Mouse (Mus musculus) CH12.LX (cell line): ENCODE data around the gene Ccnd3. TPM values are rescaled to one million over a fixed set of nuclear protein-coding genes. Genes with fewer than 3 reads are reported as not detected.

Experiments used
- DNase-seq: peaks from one replicate; pipeline ENCODE4 v3.0.0-alpha.2; 2013; ENCODE audit errors: extremely low read depth
- H3K27ac ChIP-seq: 2 replicates; pipeline ENCODE4 v1.5.1; 2012; ENCODE audit warnings: low read depth, mild to moderate bottlenecking, control low read depth, moderate library complexity; ENCODE audit not compliant: insufficient read depth
- H3K27me3 ChIP-seq: replicated peaks from 2 replicates; pipeline ENCODE3; 2012; ENCODE audit warnings: inconsistent platforms
- H3K36me3 ChIP-seq, 2 experiments: replicated peaks in 1 of 2; 2 replicates each; pipeline versions ENCODE3 to v1.6.1; 2012; ENCODE audit warnings: inconsistent platforms in 1 of 2, low read length in 1 of 2, mild to moderate bottlenecking in 1 of 2, mixed read lengths in 1 of 2, moderate library complexity in 1 of 2; ENCODE audit not compliant: control insufficient read depth in 1 of 2, insufficient read depth in 1 of 2
- H3K4me1 ChIP-seq, 2 experiments: 2 replicates each; pipeline ENCODE4 v1.6.1; 2012; ENCODE audit warnings: inconsistent platforms in 1 of 2, moderate library complexity in 1 of 2; ENCODE audit not compliant: insufficient read depth in 2 of 2, control insufficient read depth in 1 of 2
- H3K4me2 ChIP-seq: 2 replicates; pipeline ENCODE4 v1.6.1; 2012; ENCODE audit warnings: low read depth, mild to moderate bottlenecking, control low read depth; ENCODE audit not compliant: poor library complexity, insufficient read depth, severe bottlenecking
- H3K4me3 ChIP-seq, 3 experiments: fragments of 150-350 bp in 1 of 3; sonication (generic) in 1 of 3; replicated peaks in 1 of 3; 2 replicates each; pipeline versions ENCODE3 to v1.5.1; 2011 to 2012; ENCODE audit warnings: low read depth in 2 of 3, low read length in 2 of 3, mild to moderate bottlenecking in 2 of 3, moderate library complexity in 2 of 3, control low read depth in 1 of 3, improper control_type of control experiment in 1 of 3, inconsistent platforms in 1 of 3, mixed read lengths in 1 of 3; ENCODE audit not compliant: poor library complexity in 1 of 3
- H3K79me2 ChIP-seq: replicated peaks from 2 replicates; pipeline ENCODE4 v1.6.1; 2012; ENCODE audit warnings: mild to moderate bottlenecking, moderate library complexity; ENCODE audit not compliant: control insufficient read depth, poor library complexity, insufficient read depth, severe bottlenecking; ENCODE audit errors: extremely low read depth
- H3K9ac ChIP-seq: 2 replicates; pipeline ENCODE4 v1.6.1; 2012; ENCODE audit warnings: low read depth, mild to moderate bottlenecking, control low read depth, moderate library complexity; ENCODE audit not compliant: insufficient read depth
- H3K9me3 ChIP-seq: replicated peaks from 2 replicates; pipeline ENCODE3; 2012; ENCODE audit warnings: low read length, inconsistent platforms, mixed read lengths
- CHD2 ChIP-seq: IDR thresholded peaks from 2 replicates; pipeline ENCODE4 v1.6.1; 2011; ENCODE audit warnings: low read length, improper control_type of control experiment
- EP300 ChIP-seq: IDR thresholded peaks from 2 replicates; pipeline ENCODE4 v1.6.1; 2011; ENCODE audit warnings: low read length, improper control_type of control experiment
- ETS1 ChIP-seq: conservative IDR thresholded peaks from 2 replicates; pipeline ENCODE4 v1.6.1; 2012; ENCODE audit warnings: low read depth, mild to moderate bottlenecking, inconsistent platforms, low read length, improper control_type of control experiment, moderate library complexity
- GABPA ChIP-seq: IDR thresholded peaks from 2 replicates; pipeline ENCODE4 v1.6.1; 2012; ENCODE audit warnings: low read depth, low read length, improper control_type of control experiment, inconsistent platforms; ENCODE audit not compliant: insufficient replicate concordance
- IRF4 ChIP-seq: IDR thresholded peaks from 2 replicates; pipeline ENCODE4 v1.6.1; 2014; ENCODE audit warnings: low read depth, mild to moderate bottlenecking, inconsistent platforms, low read length, improper control_type of control experiment
- MAFK ChIP-seq: IDR thresholded peaks from 2 replicates; pipeline ENCODE4 v1.6.1; 2011; ENCODE audit warnings: low read length, improper control_type of control experiment; ENCODE audit not compliant: insufficient replicate concordance
- MAZ ChIP-seq: IDR thresholded peaks from 2 replicates; pipeline ENCODE4 v1.6.1; 2012; ENCODE audit warnings: low read depth, mild to moderate bottlenecking, inconsistent platforms, low read length, improper control_type of control experiment, moderate library complexity
- MEF2A ChIP-seq: IDR thresholded peaks from 2 replicates; pipeline ENCODE4 v1.6.1; 2014; ENCODE audit warnings: low read depth, mild to moderate bottlenecking, inconsistent platforms, low read length, improper control_type of control experiment, borderline replicate concordance
- MYC ChIP-seq: IDR thresholded peaks from 2 replicates; pipeline ENCODE4 v1.6.1; 2011; ENCODE audit warnings: low read depth, mild to moderate bottlenecking, improper control_type of control experiment, low read length
- NELFE ChIP-seq: IDR thresholded peaks from 2 replicates; pipeline ENCODE4 v1.6.1; 2011; ENCODE audit warnings: low read depth, low read length, improper control_type of control experiment
- PAX5 ChIP-seq: IDR thresholded peaks from 2 replicates; pipeline ENCODE4 v1.6.1; 2012; ENCODE audit warnings: low read length, inconsistent platforms, mixed read lengths
- POLR2A ChIP-seq: IDR thresholded peaks from 2 replicates; pipeline ENCODE4 v1.6.1; 2011; ENCODE audit warnings: low read depth, mild to moderate bottlenecking, improper control_type of control experiment, low read length
- RAD21 ChIP-seq: IDR thresholded peaks from 2 replicates; pipeline ENCODE4 v1.6.1; 2011; ENCODE audit warnings: low read depth, mild to moderate bottlenecking, low read length, improper control_type of control experiment, moderate library complexity
- RCOR1 ChIP-seq: conservative IDR thresholded peaks from 2 replicates; pipeline ENCODE4 v1.6.1; 2012; ENCODE audit warnings: low read depth, mild to moderate bottlenecking, inconsistent platforms, low read length, improper control_type of control experiment
- SIN3A ChIP-seq: IDR thresholded peaks from 2 replicates; pipeline ENCODE4 v1.6.1; 2012; ENCODE audit warnings: low read length, improper control_type of control experiment, inconsistent platforms
- SMC3 ChIP-seq: IDR thresholded peaks from 2 replicates; pipeline ENCODE4 v1.6.1; 2011; ENCODE audit warnings: low read depth, low read length, improper control_type of control experiment
- TBP ChIP-seq: conservative IDR thresholded peaks from 2 replicates; pipeline ENCODE4 v1.6.1; 2011; ENCODE audit warnings: low read depth, low read length, improper control_type of control experiment
- TCF12 ChIP-seq: IDR thresholded peaks from 2 replicates; pipeline ENCODE4 v1.6.1; 2014; ENCODE audit warnings: low read depth, mild to moderate bottlenecking, inconsistent platforms, low read length, improper control_type of control experiment
- ZKSCAN1 ChIP-seq: IDR thresholded peaks from 2 replicates; pipeline ENCODE4 v1.6.1; 2012; ENCODE audit warnings: low read depth, inconsistent platforms, low read length, improper control_type of control experiment, borderline replicate concordance
- ZMIZ1 ChIP-seq: IDR thresholded peaks from 2 replicates; pipeline ENCODE4 v1.6.1; 2012; ENCODE audit warnings: low read depth, mild to moderate bottlenecking, inconsistent platforms, low read length, improper control_type of control experiment
- dilution Hi-C: fragments of 300-500 bp; cut with MboI; formaldehyde crosslinking; loops from 2 replicates; pipeline ENCODE4 v1.14.3; 2020; ENCODE audit warnings: low sequenced_read_pairs; ENCODE audit not compliant: extremely low pct_unique_long_range_greater_than_20kb, extremely low pct_ligation_motif_present
- in situ Hi-C: fragments of 300-500 bp; cut with MboI; formaldehyde crosslinking; loops from 3 replicates; pipeline ENCODE4 v1.14.3; 2019; ENCODE audit warnings: low sequenced_read_pairs, low pct_ligation_motif_present, low pct_unique_long_range_greater_than_20kb, mixed read lengths
- polyA plus RNA-seq: library from polyadenylated mRNA; unstranded; fragments of >175 nt; gene quantifications from 2 replicates; pipeline ENCODE4 v1.2.1, GENCODE M21; 2012; ENCODE audit warnings: low read depth; ENCODE audit not compliant: insufficient read length
- total RNA-seq, 2 experiments: library from RNA; depleted of rRNA; stranded (reverse); fragments of 300-350 nt in 1 of 2; fragments of >200 nt in 1 of 2; gene quantifications; 2 replicates each; pipeline ENCODE4 v1.2.3; 2012 to 2014

Gene Ccnd3
- total and polyA plus RNA-seq, 3 experiments = 30.6 to 121 (median 48.7) TPM

DNA sequence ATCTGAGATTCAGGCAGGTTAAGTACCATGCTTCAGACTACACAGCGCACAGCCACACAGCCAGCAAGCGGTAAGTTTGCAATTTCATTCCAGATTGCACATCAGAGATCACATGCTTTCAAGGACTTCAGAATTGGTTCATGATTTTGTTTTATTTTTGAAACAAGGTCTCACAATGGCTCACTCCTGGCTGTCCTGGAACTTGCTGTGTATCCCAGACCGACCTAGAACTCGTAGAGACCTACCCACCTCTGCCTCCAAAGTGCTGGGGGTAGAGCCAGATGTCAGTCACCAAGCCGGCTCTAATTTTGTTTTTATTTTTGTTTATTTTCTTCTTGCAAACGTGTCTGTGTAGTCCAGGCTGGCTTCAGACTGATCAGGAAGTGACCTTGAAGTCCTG, 58.0 kb downstream of the Ccnd3 start:
- no peak overlapping the region for H3K27ac ChIP-seq
- in situ Hi-C loops = no loop called here
- H3K4me1 ChIP-seq = no peaks in the 10 kb centered on the region

DNA sequence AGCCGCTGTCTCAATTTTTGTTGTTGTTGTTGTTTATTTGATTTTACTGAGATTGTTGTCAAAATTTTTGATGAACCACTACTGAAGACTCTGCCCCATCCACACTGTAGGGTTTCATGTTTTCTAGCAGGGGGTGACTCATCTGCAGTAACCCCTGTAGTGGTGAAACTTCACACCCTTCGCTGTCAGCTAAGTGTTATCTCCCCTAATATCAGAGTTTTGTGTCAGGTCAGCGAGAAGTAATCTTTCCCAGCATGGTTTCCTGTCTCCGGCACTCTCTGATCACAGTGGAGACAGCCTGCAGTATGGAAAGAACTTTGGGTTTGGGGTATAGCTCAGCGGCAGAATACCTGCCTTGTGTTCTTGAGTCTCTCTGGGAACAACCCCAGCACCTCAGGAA, 59.8 kb downstream of the Ccnd3 start:
- Histone ChIP-seq H3K27ac (no peak overlapping the region), H3K36me3 (no peaks in the 10 kb centered on the region), H3K27me3 (no peaks in the 10 kb centered on the region), H3K4me2 (no peak overlapping the region), H3K79me2 (no peaks in the 10 kb centered on the region), H3K9ac (no peak overlapping the region), H3K4me1 (no peaks in the 10 kb centered on the region), H3K4me3 (no peak overlapping the region), H3K9me3 (no peaks in the 10 kb centered on the region)
- DNase-seq = no peak
- TF ChIP-seq MEF2A = no peak
- no peak for TF ChIP-seq SMC3
- TF ChIP-seq IRF4 = no peak
- no peak for TF ChIP-seq RCOR1
- TF ChIP-seq MYC = no peak
- dilution Hi-C loops = no loop called here
- in situ Hi-C loops = no loop called here

More for the DNA sequence above, 58.0 kb downstream of the Ccnd3 start:
- H3K36me3 ChIP-seq = no peaks in the 10 kb centered on the region
- H3K4me3 ChIP-seq = no peak overlapping the region
- H3K79me2 ChIP-seq = no peaks in the 10 kb centered on the region
- dilution Hi-C loops = no loop called here
- H3K9me3 ChIP-seq = no peaks in the 10 kb centered on the region
- no peak for TF ChIP-seq EP300
- no peak for TF ChIP-seq GABPA
- no peak for TF ChIP-seq SIN3A
- TF ChIP-seq CHD2 = no peak
- TF ChIP-seq ZKSCAN1 = no peak
- no peak for TF ChIP-seq MEF2A
- no peak for TF ChIP-seq MAZ
- no peak for TF ChIP-seq POLR2A
- no peak for TF ChIP-seq NELFE
- no peak for TF ChIP-seq RCOR1
- no peak for TF ChIP-seq RAD21
- TF ChIP-seq PAX5 = no peak
- TF ChIP-seq ETS1 = no peak
- no peak for TF ChIP-seq ZMIZ1
- no peak overlapping the region for H3K9ac ChIP-seq
- no peak overlapping the region for H3K4me2 ChIP-seq
- DNase-seq = no peak
- no peaks in the 10 kb centered on the region for H3K27me3 ChIP-seq

DNA sequence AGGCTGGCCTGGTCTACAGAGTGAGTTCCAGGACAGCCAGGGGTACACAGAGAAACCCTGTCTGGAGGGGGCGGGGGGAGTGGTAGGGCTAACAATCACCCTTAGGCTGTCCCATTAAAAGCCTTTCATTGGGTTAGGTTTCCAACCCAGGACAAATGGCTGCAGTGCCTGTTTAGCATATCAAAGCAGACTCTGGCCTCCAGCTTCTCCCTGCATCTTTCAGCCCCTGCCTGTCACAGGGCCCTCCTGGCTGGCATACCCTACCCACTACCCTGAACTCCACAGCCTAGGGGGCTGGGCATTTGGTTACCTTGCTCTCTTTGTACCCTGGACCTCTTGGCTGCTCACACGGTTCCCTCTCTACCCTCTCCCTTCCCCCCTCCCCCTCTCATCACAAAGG, 61.3 kb downstream of the Ccnd3 start:
- Histone ChIP-seq H3K27me3 (no peaks in the 10 kb centered on the region), H3K27ac (no peak overlapping the region), H3K9ac (no peak overlapping the region), H3K9me3 (no peaks in the 10 kb centered on the region), H3K79me2 (no peaks in the 10 kb centered on the region), H3K36me3 (no peaks in the 10 kb centered on the region), H3K4me1 (no peaks in the 10 kb centered on the region), H3K4me3 (no peak overlapping the region), H3K4me2 (no peak overlapping the region)
- in situ Hi-C loops = no loop called here
- dilution Hi-C loops = no loop called here
- DNase-seq = no peak
- TF ChIP-seq TBP (no peak), MAFK (no peak), TCF12 (no peak), PAX5 (no peak)
